Mouse (Mus musculus): ENCODE measurements around the gene Sgsm2. TPM values are rescaled to one million over a fixed set of nuclear protein-coding genes. Genes with fewer than 3 reads are reported as not detected.

Gene Sgsm2
- total RNA-seq, 2 experiments from 2014 or later, result 93.3 to 97.4 TPM

- DNase-seq (ENCODE audit: low spot score in 2 of 2), result no peak
Observed at GRCm38 (mm10) chr11:74842656-74843434, 54.0 kb downstream of the Sgsm2 start.

GRCm38 (mm10) chr11:74842045-74842444, 54.8 kb downstream of the Sgsm2 start:
- no peak for DNase-seq (ENCODE audit: low spot score in 2 of 2)

- DNase-seq (ENCODE audit: low spot score in 2 of 2), result no peak
Observed at GRCm38 (mm10) chr11:74841366-74841765, 55.5 kb downstream of the Sgsm2 start.

- no peak for DNase-seq (ENCODE audit: low spot score in 2 of 2)
Observed at GRCm38 (mm10) chr11:74840739-74841138, 56.1 kb downstream of the Sgsm2 start.

- no peak for DNase-seq (ENCODE audit: low spot score in 2 of 2)
Observed at GRCm38 (mm10) chr11:74839860-74840715, 56.8 kb downstream of the Sgsm2 start.

- DNase-seq (ENCODE audit: low spot score in 2 of 2), result peak in 1 of 2 experiments; percentile 61
Observed at GRCm38 (mm10) chr11:74838971-74839370, 57.9 kb downstream of the Sgsm2 start.

- peak; percentile 87 to 90 for DNase-seq (ENCODE audit: low spot score in 2 of 2)
Observed at GRCm38 (mm10) chr11:74838441-74838840, 58.4 kb downstream of the Sgsm2 start.

- DNase-seq (ENCODE audit: low spot score in 2 of 2), result peak; percentile 90
Observed at GRCm38 (mm10) chr11:74837694-74838431, 59.0 kb downstream of the Sgsm2 start.

- DNase-seq (ENCODE audit: low spot score in 2 of 2), result no peak
Observed at GRCm38 (mm10) chr11:74837056-74837693, 59.7 kb downstream of the Sgsm2 start.

- DNase-seq (ENCODE audit: low spot score in 2 of 2), result no peak
Observed at GRCm38 (mm10) chr11:74836225-74837055, 60.4 kb downstream of the Sgsm2 start.

GRCm38 (mm10) chr11:74835593-74836224, 61.2 kb downstream of the Sgsm2 start:
- no peak for DNase-seq (ENCODE audit: low spot score in 2 of 2)

- no peak for DNase-seq (ENCODE audit: low spot score in 2 of 2)
Observed at GRCm38 (mm10) chr11:74834650-74835277, 62.1 kb downstream of the Sgsm2 start.

GRCm38 (mm10) chr11:74834359-74834638, 62.6 kb downstream of the Sgsm2 start:
- no peak for DNase-seq (ENCODE audit: low spot score in 2 of 2)

GRCm38 (mm10) chr11:74833536-74834358, 63.1 kb downstream of the Sgsm2 start:
- no peak for DNase-seq (ENCODE audit: low spot score in 2 of 2)

GRCm38 (mm10) chr11:74832503-74833143, 64.2 kb downstream of the Sgsm2 start:
- DNase-seq (ENCODE audit: low spot score in 2 of 2), result peak in 1 of 2 experiments; percentile 74

- peak; percentile 98 for DNase-seq (ENCODE audit: low spot score in 2 of 2)
Observed at GRCm38 (mm10) chr11:74831606-74832451, 65.0 kb downstream of the Sgsm2 start.

GRCm38 (mm10) chr11:74831191-74831605, 65.7 kb downstream of the Sgsm2 start:
- peak in 1 of 2 experiments; percentile 56 for DNase-seq (ENCODE audit: low spot score in 2 of 2)
